Mouse (Mus musculus) myocyte (in vitro differentiated cells): Measurements from ENCODE around the gene Olfr681.

Source experiments
- CEBPB ChIP-seq: IDR thresholded peaks from 2 replicates; pipeline ENCODE4 v1.6.1; 2011; ENCODE audit warnings: mild to moderate bottlenecking, moderate library complexity; ENCODE audit not compliant: poor library complexity, insufficient read depth, severe bottlenecking
- E2F4 ChIP-seq: IDR thresholded peaks from one replicate; pipeline ENCODE4 v1.6.1; 2011; ENCODE audit warnings: mild to moderate bottlenecking, control low read depth, moderate library complexity; ENCODE audit not compliant: insufficient read depth
- MAX ChIP-seq: IDR thresholded peaks from one replicate; pipeline ENCODE4 v1.6.1; 2011; ENCODE audit warnings: low read depth, mild to moderate bottlenecking, control low read depth
- MYOD1 ChIP-seq, 3 experiments: IDR thresholded peaks; one replicate each; pipeline ENCODE4 v1.6.1; 2011; ENCODE audit warnings: control low read depth in 2 of 3, low read depth in 2 of 3, mild to moderate bottlenecking in 2 of 3, moderate library complexity in 1 of 3; ENCODE audit not compliant: insufficient read length in 2 of 3, control insufficient read depth in 1 of 3
- MYOG ChIP-seq, 3 experiments: IDR thresholded peaks; one replicate each; pipeline ENCODE4 v1.6.1; 2011; ENCODE audit warnings: control low read depth in 2 of 3, low read depth in 2 of 3, mild to moderate bottlenecking in 2 of 3; ENCODE audit not compliant: insufficient read length in 2 of 3, control insufficient read depth in 1 of 3, insufficient read depth in 1 of 3
- POLR2A ChIP-seq: IDR thresholded peaks from one replicate; pipeline ENCODE4 v1.6.1; 2011; ENCODE audit warnings: low read depth, mild to moderate bottlenecking, control low read depth, moderate library complexity; ENCODE audit not compliant: insufficient read length
- POLR2AphosphoS2 ChIP-seq: IDR thresholded peaks from one replicate; pipeline ENCODE4 v1.6.1; 2011; ENCODE audit warnings: low read depth, control low read depth; ENCODE audit not compliant: insufficient read length
- REST ChIP-seq: IDR thresholded peaks from one replicate; pipeline ENCODE4 v1.6.1; 2011; ENCODE audit warnings: mild to moderate bottlenecking, control low read depth, moderate library complexity; ENCODE audit not compliant: insufficient read depth, insufficient read length
- SRF ChIP-seq: IDR thresholded peaks from one replicate; pipeline ENCODE4 v1.6.1; 2011; ENCODE audit warnings: low read depth; ENCODE audit not compliant: control insufficient read depth, insufficient read length
- TCF12 ChIP-seq: IDR thresholded peaks from one replicate; pipeline ENCODE4 v1.6.1; 2011; ENCODE audit warnings: mild to moderate bottlenecking, control low read depth; ENCODE audit not compliant: poor library complexity, insufficient read depth, severe bottlenecking
- TCF3 ChIP-seq: IDR thresholded peaks from one replicate; pipeline ENCODE4 v1.6.1; 2011; ENCODE audit warnings: low read depth, control low read depth; ENCODE audit not compliant: insufficient read length
- USF1 ChIP-seq: IDR thresholded peaks from one replicate; pipeline ENCODE4 v1.6.1; 2011; ENCODE audit warnings: low read depth, mild to moderate bottlenecking, control low read depth, moderate library complexity

GRCm38 (mm10) chr7:105170773-105171172 is 54.1 kb downstream of the Olfr681 start:
- TF ChIP-seq USF1 = no peak
- TF ChIP-seq E2F4 = no peak
- TF ChIP-seq MYOD1 (IDR thresholded peaks at IDR 0.05; ENCODE audit: control insufficient read depth in 1 of 3, insufficient read length in 2 of 3, low read depth in 2 of 3) = no peak
- no peak for TF ChIP-seq POLR2A
- TF ChIP-seq POLR2AphosphoS2 = no peak
- no peak for TF ChIP-seq MAX
- TF ChIP-seq REST = no peak
- no peak for TF ChIP-seq CEBPB
- TF ChIP-seq TCF3 = no peak
- TF ChIP-seq TCF12 = no peak
- no peak for TF ChIP-seq MYOG (IDR thresholded peaks at IDR 0.05; ENCODE audit: control insufficient read depth in 1 of 3, insufficient read depth in 1 of 3, insufficient read length in 2 of 3, low read depth in 2 of 3)
- TF ChIP-seq SRF = no peak
